Mouse (Mus musculus) CH12.LX (cell line): ENCODE results near the gene Lekr1.

ENCODE experiments used
- CHD2 ChIP-seq: IDR thresholded peaks from 2 replicates; pipeline ENCODE4 v1.6.1; 2011; ENCODE audit warnings: low read length, improper control_type of control experiment
- CTCF ChIP-seq, 2 experiments: IDR thresholded peaks in 1 of 2; conservative IDR thresholded peaks in 1 of 2; 2 replicates each; pipeline ENCODE4 v1.5.1; 2011 to 2012; ENCODE audit warnings: low read depth in 2 of 2, low read length in 2 of 2, improper control_type of control experiment in 1 of 2, inconsistent platforms in 1 of 2, mild to moderate bottlenecking in 1 of 2, moderate library complexity in 1 of 2
- MAFK ChIP-seq: IDR thresholded peaks from 2 replicates; pipeline ENCODE4 v1.6.1; 2011; ENCODE audit warnings: low read length, improper control_type of control experiment; ENCODE audit not compliant: insufficient replicate concordance
- MAZ ChIP-seq: IDR thresholded peaks from 2 replicates; pipeline ENCODE4 v1.6.1; 2012; ENCODE audit warnings: low read depth, mild to moderate bottlenecking, inconsistent platforms, low read length, improper control_type of control experiment, moderate library complexity
- POLR2A ChIP-seq: IDR thresholded peaks from 2 replicates; pipeline ENCODE4 v1.6.1; 2011; ENCODE audit warnings: low read depth, mild to moderate bottlenecking, improper control_type of control experiment, low read length
- SIN3A ChIP-seq: IDR thresholded peaks from 2 replicates; pipeline ENCODE4 v1.6.1; 2012; ENCODE audit warnings: low read length, improper control_type of control experiment, inconsistent platforms
- ZC3H11A ChIP-seq: IDR thresholded peaks from 2 replicates; pipeline ENCODE4 v1.6.1; 2012; ENCODE audit warnings: low read depth, mild to moderate bottlenecking, inconsistent platforms, low read length, improper control_type of control experiment

- no peak for TF ChIP-seq CHD2
- TF ChIP-seq CTCF (conservative IDR thresholded peaks at IDR 0.05 in 1 of 2, IDR thresholded peaks at IDR 0.05 in 1 of 2; ENCODE audit: low read depth in 2 of 2, low read length in 2 of 2), result no peak
- no peak for TF ChIP-seq SIN3A
- TF ChIP-seq MAFK, result no peak
- no peak for TF ChIP-seq POLR2A
- TF ChIP-seq ZC3H11A, result no peak
- no peak for TF ChIP-seq MAZ
These were observed 15.7 kb upstream of the Lekr1 start for GRCm38 (mm10) chr3:65650156-65650815.
